Mouse (Mus musculus) heart, postnatal 0 days (tissue): ENCODE measurements at regions not wholly inside any gene's neighbourhood (a gene's known extent, or its start where the extent isn't known, plus 50 kb on each side); places are given as distances from the start of the nearest gene placed in this dataset.

Experiments
- ATAC-seq: fragments of 200-750 bp; cut with Nextera tagmentation; 2 replicates; pipeline ENCODE4 v1.8.0; 2017; ENCODE audit warnings: low read depth, moderate number of reproducible peaks, moderate library complexity; ENCODE audit not compliant: insufficient read depth
- DNase-seq: peaks from one replicate; pipeline ENCODE4 v3.0.0-alpha.2; 2016; ENCODE audit warnings: low spot score
- H3K27ac ChIP-seq: fragments of 300-500 bp; sonication (generic); 2 replicates; pipeline ENCODE4 v1.5.1; 2014; ENCODE audit warnings: low read depth, mild to moderate bottlenecking
- H3K27me3 ChIP-seq: fragments of 300-500 bp; sonication (generic); 2 replicates; pipeline ENCODE4 v1.6.1; 2014; ENCODE audit warnings: low read length, mixed read lengths; ENCODE audit not compliant: control insufficient read depth, insufficient read depth
- H3K36me3 ChIP-seq: fragments of 300-500 bp; sonication (generic); replicated peaks from 2 replicates; pipeline ENCODE4 v1.6.1; 2014; ENCODE audit warnings: low read length, mixed read lengths; ENCODE audit not compliant: control insufficient read depth, insufficient read depth
- H3K4me1 ChIP-seq: fragments of 300-500 bp; sonication (generic); 2 replicates; pipeline ENCODE4 v1.6.1; 2014; ENCODE audit warnings: antibody characterized with exemption; ENCODE audit not compliant: control insufficient read depth, insufficient read depth
- H3K4me2 ChIP-seq: fragments of 300-500 bp; sonication (generic); 2 replicates; pipeline ENCODE4 v1.6.1; 2014; ENCODE audit warnings: low read depth, mild to moderate bottlenecking, low read length, moderate library complexity
- H3K4me3 ChIP-seq: fragments of 300-500 bp; sonication (generic); 2 replicates; pipeline ENCODE4 v1.5.1; 2014; ENCODE audit warnings: low read depth, low read length
- H3K9ac ChIP-seq: fragments of 300-500 bp; sonication (generic); replicated peaks from 2 replicates; pipeline ENCODE4 v1.6.1; 2014; ENCODE audit warnings: low read depth, low read length, mixed read lengths
- H3K9me3 ChIP-seq: fragments of 300-500 bp; sonication (generic); replicated peaks from 2 replicates; pipeline ENCODE4 v1.6.1; 2016; ENCODE audit warnings: low read length; ENCODE audit not compliant: control insufficient read depth
- CTCF ChIP-seq: IDR thresholded peaks from 2 replicates; pipeline ENCODE4 v1.5.1; 2016; ENCODE audit warnings: antibody characterized with exemption, control low read depth, low read depth
- EP300 ChIP-seq: IDR thresholded peaks from 2 replicates; pipeline ENCODE4 v1.6.1; 2016; ENCODE audit warnings: antibody characterized with exemption, low read depth
- WGBS: fragments of 180-500 bp; shearing (Covaris S2); extraction: QIAGEN DNeasy Blood & Tissue Kit; methylation state at CpG from one replicate; pipeline ENCODE4 v1.1.7; 2014; 5-methylcytosine and 5-hydroxymethylcytosine counted together

DNA sequence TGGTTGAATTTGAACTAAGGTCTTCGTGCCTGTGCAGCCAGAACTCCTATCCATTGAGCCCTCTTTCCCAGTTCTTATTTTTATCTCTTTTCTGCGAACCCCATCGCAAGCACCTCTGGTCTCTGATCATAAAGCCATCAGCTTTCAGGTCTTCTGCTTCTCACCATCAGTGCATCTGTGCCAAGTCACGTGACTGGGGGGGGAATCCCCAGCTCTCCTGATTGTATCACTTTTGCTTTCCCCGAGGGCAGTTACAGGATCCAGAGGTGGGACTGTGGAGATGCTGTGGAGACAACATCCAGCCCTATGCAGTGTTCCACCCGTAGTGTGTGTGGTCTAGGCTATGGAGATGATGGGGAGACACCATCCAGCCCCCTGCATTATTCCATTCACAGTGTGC lies 272.6 kb upstream of the Tgfbr2 start:
- Histone ChIP-seq H3K9ac (no peak overlapping the region), H3K27ac (no peak overlapping the region), H3K4me1 (no peaks in the 10 kb centered on the region), H3K27me3 (no peaks in the 10 kb centered on the region), H3K9me3 (no peaks in the 10 kb centered on the region), H3K4me2 (no peak overlapping the region), H3K36me3 (no peaks in the 10 kb centered on the region), H3K4me3 (no peak overlapping the region)
- ATAC-seq (no peak), DNase-seq (no peak)
- WGBS = 81% methylated on average over 6 of the region's 6 CpGs
- no peak for TF ChIP-seq EP300
- no peak for TF ChIP-seq CTCF

DNA sequence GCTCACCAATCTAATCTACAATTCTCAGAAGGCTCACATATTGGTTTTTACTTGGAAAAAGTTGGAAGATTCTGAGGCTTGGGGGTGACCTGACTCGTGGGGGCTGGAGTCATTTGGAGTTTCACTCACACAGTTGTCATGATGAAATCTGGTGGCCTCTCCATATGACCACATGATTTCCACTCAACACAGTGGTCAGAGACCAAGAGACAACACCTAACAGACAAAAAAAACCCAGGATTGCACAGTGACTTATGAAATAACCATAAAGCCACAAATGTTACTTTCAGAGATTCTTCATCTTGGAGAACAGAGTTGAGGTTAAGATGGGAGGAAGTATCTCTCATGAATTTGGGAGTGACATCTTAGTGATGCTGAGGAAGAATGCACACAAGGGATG lies 263.4 kb upstream of the Tgfbr2 start:
- 50% methylated on average over 1 of the region's 1 CpGs for WGBS
- Histone ChIP-seq H3K27me3 (no peaks in the 10 kb centered on the region), H3K36me3 (no peaks in the 10 kb centered on the region), H3K9me3 (no peaks in the 10 kb centered on the region), H3K9ac (no peak overlapping the region), H3K4me3 (no peak overlapping the region), H3K4me1 (no peaks in the 10 kb centered on the region), H3K4me2 (no peak overlapping the region), H3K27ac (no peak overlapping the region)
- TF ChIP-seq EP300 (no peak), CTCF (no peak)
- DNase-seq (no peak), ATAC-seq (no peak)

DNA sequence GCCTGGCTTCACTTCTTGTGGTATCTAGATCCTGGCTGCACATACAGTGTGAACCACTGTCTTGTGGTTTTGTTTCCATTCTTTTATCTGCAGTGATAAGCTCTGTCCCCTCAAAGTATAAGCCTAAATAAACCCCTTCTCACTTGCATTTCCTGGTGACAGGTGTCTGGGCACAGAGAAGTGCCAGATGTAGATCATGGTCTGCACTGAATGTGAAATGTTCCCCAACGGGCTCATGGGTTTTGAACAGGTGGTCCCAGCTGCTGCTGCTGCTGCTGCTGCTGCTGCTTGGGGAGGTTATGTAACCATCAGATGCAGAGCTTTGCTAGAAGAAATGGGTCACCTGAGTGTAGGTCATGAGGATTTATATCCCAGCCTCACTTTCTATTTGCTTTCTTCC lies 259.3 kb upstream of the Tgfbr2 start:
- 65% methylated on average over 1 of the region's 1 CpGs for WGBS

DNA sequence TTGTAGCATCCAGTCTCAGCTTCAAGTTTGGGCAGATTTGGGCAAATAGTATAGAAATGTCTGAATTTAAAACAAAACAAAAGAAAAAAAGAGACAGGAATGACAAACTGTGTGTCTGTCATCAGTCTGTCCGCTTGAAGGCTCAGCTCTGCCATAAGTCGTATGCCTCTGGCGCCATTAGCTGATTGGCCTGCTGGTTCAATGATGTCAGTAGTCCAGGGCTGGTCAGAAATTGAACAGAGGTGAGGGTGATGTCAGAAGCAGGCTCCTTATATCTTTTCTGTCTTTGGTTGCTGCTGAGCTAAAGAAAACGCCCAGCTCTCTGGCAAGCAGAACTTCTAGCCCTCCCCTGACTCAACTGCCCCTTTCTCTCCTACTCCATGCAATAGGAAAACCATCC lies 253.9 kb upstream of the Tgfbr2 start:
- 77% methylated on average over 4 of the region's 4 CpGs for WGBS
- no peak for DNase-seq
- H3K27ac ChIP-seq = no peak overlapping the region
- H3K9ac ChIP-seq = no peak overlapping the region
- no peak overlapping the region for H3K4me3 ChIP-seq
- no peaks in the 10 kb centered on the region for H3K9me3 ChIP-seq
- no peak overlapping the region for H3K4me2 ChIP-seq
- H3K4me1 ChIP-seq = no peaks in the 10 kb centered on the region
- no peak for ATAC-seq
- no peaks in the 10 kb centered on the region; the same call in 1 of the 2 replicates for H3K27me3 ChIP-seq
- no peaks in the 10 kb centered on the region for H3K36me3 ChIP-seq
- TF ChIP-seq EP300 (no peak), CTCF (no peak)

More for the DNA sequence above, 259.3 kb upstream of the Tgfbr2 start:
- H3K36me3 ChIP-seq = no peaks in the 10 kb centered on the region
- no peak overlapping the region for H3K27ac ChIP-seq
- ATAC-seq = no peak
- no peak for DNase-seq
- H3K27me3 ChIP-seq = no peaks in the 10 kb centered on the region
- TF ChIP-seq CTCF = no peak
- no peak for TF ChIP-seq EP300
- no peaks in the 10 kb centered on the region for H3K4me1 ChIP-seq
- no peaks in the 10 kb centered on the region for H3K9me3 ChIP-seq
- no peak overlapping the region for H3K4me3 ChIP-seq
- H3K4me2 ChIP-seq = no peak overlapping the region
- no peak overlapping the region for H3K9ac ChIP-seq

DNA sequence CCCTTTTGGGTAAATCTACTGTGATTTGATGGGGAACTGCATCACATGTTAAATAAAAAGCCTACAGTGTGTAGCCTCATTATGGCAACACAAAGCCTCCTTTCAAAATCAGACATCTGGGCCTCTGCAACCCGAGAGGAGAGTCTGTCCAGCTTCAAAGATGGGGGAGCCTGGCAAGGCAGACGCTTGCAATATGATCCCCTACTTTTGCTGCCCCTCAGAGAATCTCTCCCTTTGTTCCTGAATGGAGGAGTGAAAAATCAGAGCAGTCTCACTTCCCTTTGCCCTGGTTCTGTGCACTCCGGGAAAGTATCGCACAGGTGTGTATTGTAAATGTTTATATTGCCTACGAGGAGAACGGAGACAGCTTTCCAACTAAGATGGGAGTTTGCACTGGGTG lies 253.3 kb upstream of the Tgfbr2 start:
- no peaks in the 10 kb centered on the region for H3K9me3 ChIP-seq
- no peak overlapping the region for H3K4me2 ChIP-seq
- no peaks in the 10 kb centered on the region; the same call in 1 of the 2 replicates for H3K27me3 ChIP-seq
- ATAC-seq (no peak), DNase-seq (no peak)
- no peaks in the 10 kb centered on the region for H3K4me1 ChIP-seq
- H3K9ac ChIP-seq = no peak overlapping the region
- 73% methylated on average over 6 of the region's 6 CpGs for WGBS
- H3K36me3 ChIP-seq = no peaks in the 10 kb centered on the region
- TF ChIP-seq CTCF (no peak), EP300 (no peak)
- no peak overlapping the region for H3K27ac ChIP-seq
- H3K4me3 ChIP-seq = no peak overlapping the region

DNA sequence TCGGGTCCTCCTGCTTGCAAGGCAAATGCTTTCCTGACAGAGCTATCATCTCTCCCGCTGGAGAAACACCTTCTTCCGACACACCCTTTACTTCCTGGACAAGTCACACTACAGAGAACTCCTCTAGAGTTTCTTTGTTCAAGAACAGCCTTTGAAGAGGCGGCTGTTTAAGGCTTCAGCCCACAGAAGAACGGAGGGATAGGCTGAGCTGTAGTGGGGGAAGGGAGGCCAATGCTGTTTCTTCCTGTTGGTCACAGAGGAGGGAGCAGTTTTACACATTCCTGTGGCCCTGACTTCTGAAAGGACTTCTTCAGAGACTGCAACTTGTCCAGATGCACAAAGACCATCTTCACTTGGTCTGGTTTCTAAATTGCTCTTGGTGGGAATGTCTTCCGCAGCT lies 252.1 kb upstream of the Tgfbr2 start:
- WGBS = 38% methylated on average over 6 of the region's 6 CpGs
- no peak overlapping the region for H3K9ac ChIP-seq
- H3K27ac ChIP-seq = no peak overlapping the region
- H3K9me3 ChIP-seq = no peaks in the 10 kb centered on the region
- H3K27me3 ChIP-seq = no peaks in the 10 kb centered on the region; the same call in 1 of the 2 replicates
- no peak for DNase-seq
- H3K4me2 ChIP-seq = no peak overlapping the region
- no peaks in the 10 kb centered on the region for H3K36me3 ChIP-seq
- no peaks in the 10 kb centered on the region for H3K4me1 ChIP-seq
- no peak overlapping the region for H3K4me3 ChIP-seq
- no peak for TF ChIP-seq EP300
- no peak for ATAC-seq
